Mouse (Mus musculus): ENCODE measurements around the gene Map3k11.

DNA sequence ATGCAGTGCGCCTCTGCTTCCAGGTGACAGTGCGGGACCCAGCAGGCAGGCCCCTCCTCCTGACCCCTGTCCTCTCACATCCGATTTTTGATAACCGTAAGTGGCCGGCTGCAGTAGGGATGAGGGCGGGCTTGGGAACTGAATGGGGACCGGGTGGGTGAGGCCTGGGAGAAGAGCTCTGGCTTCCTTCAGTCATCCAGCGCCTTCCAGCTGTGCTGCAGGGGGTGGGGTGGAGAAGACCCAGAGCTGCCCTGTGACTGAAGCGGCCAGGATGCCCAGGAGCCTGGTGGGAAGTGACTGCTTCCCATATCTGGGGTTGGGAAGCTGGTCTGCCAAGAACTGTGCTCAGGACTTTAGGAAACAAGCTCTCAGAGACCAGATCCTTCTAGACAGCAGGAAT lies 48.2 kb upstream of the Map3k11 start:
- TF ChIP-seq GATA1 (IDR thresholded peaks at IDR 0.05; ENCODE audit: low read length) (no peak), TAL1 (IDR thresholded peaks at IDR 0.05; ENCODE audit: low read length) (no peak)

All from erythroblast, embryonic 14.5 days (primary cell).